Mouse (Mus musculus): ENCODE data around the gene Zc3h4.

- no peak for TF ChIP-seq GATA1 (IDR thresholded peaks at IDR 0.05; ENCODE audit: low read length)
- TF ChIP-seq TAL1 (IDR thresholded peaks at IDR 0.05; ENCODE audit: low read length): no peak
These were observed 59.9 kb downstream of the Zc3h4 start for GRCm38 (mm10) chr7:16460566-16460965.

Measured in erythroblast, embryonic 14.5 days (primary cell).